Mouse (Mus musculus) neural tube, embryonic 15.5 days (tissue): ENCODE data around the gene Dnajc4. TPM values are rescaled to one million over a fixed set of nuclear protein-coding genes. Genes with fewer than 3 reads are reported as not detected.

Source experiments
- ATAC-seq: fragments of 200-750 bp; cut with Nextera tagmentation; 2 replicates; pipeline ENCODE4 v1.8.0; 2017; ENCODE audit warnings: mild to moderate bottlenecking, moderate TSS enrichment, moderate library complexity; ENCODE audit not compliant: low FRiP score
- H3K27ac ChIP-seq: fragments of 300-500 bp; sonication (generic); replicated peaks from 2 replicates; pipeline ENCODE4 v1.5.1; 2015; ENCODE audit warnings: mild to moderate bottlenecking, inconsistent platforms
- H3K27me3 ChIP-seq: fragments of 300-500 bp; sonication (generic); replicated peaks from 2 replicates; pipeline ENCODE4 v1.6.1; 2015; ENCODE audit warnings: inconsistent platforms
- H3K36me3 ChIP-seq: fragments of 300-500 bp; sonication (generic); 2 replicates; pipeline ENCODE4 v1.6.1; 2015; ENCODE audit warnings: inconsistent platforms
- H3K4me1 ChIP-seq: fragments of 300-500 bp; sonication (generic); 2 replicates; pipeline ENCODE4 v1.6.1; 2015; ENCODE audit warnings: inconsistent platforms
- H3K4me2 ChIP-seq: fragments of 300-500 bp; sonication (generic); 2 replicates; pipeline ENCODE4 v1.6.1; 2015; ENCODE audit warnings: inconsistent platforms, mild to moderate bottlenecking, moderate library complexity
- H3K4me3 ChIP-seq: fragments of 300-500 bp; sonication (generic); replicated peaks from 2 replicates; pipeline ENCODE4 v1.5.1; 2015; ENCODE audit warnings: mild to moderate bottlenecking, inconsistent platforms
- H3K9ac ChIP-seq: fragments of 300-500 bp; sonication (generic); replicated peaks from 2 replicates; pipeline ENCODE4 v1.6.1; 2015; ENCODE audit warnings: mild to moderate bottlenecking, inconsistent platforms
- H3K9me3 ChIP-seq: fragments of 300-500 bp; sonication (generic); replicated peaks from 2 replicates; pipeline ENCODE4 v1.6.1; 2016; ENCODE audit warnings: inconsistent platforms
- WGBS: fragments of 180-500 bp; shearing (Covaris S2); methylation state at CpG from one replicate; pipeline ENCODE4 v1.1.7; 2015; ENCODE audit warnings: mixed read lengths; 5-methylcytosine and 5-hydroxymethylcytosine counted together
- polyA plus RNA-seq: library from polyadenylated mRNA; unstranded; fragments of >200 nt; fragmentation: Nextera tagmentation; extraction: Ambion mirVana; gene quantifications from 2 replicates; pipeline ENCODE4 v1.2.1, GENCODE M21; 2015

Gene Dnajc4
- polyA plus RNA-seq, 1 experiment from 2014 or later: 28.1 TPM

DNA sequence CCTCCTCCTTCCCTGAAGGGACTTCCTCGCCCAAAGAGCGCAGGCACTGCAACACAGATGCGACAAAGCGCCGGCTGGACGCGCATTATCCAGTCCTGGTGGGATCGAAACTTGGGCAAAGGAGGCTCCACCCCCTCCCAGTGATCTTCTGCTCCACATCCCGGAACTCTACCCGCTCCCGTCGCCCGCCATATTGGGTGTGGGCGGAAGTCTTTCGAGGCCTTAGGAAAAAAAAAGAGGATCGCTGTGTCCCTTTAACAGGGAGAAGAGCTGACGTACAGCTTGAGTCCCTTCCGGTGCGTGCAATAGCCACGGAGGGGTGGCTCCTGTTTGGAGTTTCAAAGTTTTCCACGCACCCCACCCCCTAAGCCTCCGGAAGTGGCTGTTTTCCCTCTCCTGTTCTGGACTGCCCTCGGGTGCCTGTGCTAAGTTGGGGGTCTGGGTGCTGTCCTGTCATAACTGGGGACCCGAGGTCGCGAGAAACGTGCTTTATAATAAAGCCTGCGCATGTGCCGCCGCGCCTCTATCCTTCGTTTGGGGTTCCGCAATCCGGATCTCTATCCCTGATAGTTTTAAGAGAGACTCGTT, 40.9 kb downstream of the Dnajc4 start:
- H3K4me1 ChIP-seq: peaks cover 33% of the 10 kb centered on the region
- under 1% methylated on average over 35 of the region's 35 CpGs for WGBS
- no peaks in the 10 kb centered on the region for H3K27me3 ChIP-seq
- peak overlapping the region; percentile 58 for H3K9ac ChIP-seq
- peak overlapping the region; percentile 99 for H3K4me2 ChIP-seq
- H3K27ac ChIP-seq: peak overlapping the region; percentile 90
- H3K9me3 ChIP-seq: no peaks in the 10 kb centered on the region
- H3K4me3 ChIP-seq: peak overlapping the region; percentile 56
- H3K36me3 ChIP-seq: peaks cover 15% of the 10 kb centered on the region; the same call in 1 of the 2 replicates
- peak; percentile 88 for ATAC-seq

- Histone ChIP-seq H3K27ac (peak overlapping the region; percentile 90), H3K4me1 (peaks cover 33% of the 10 kb centered on the region), H3K27me3 (no peaks in the 10 kb centered on the region), H3K4me3 (peak overlapping the region; percentile 56), H3K4me2 (peak overlapping the region; percentile 99), H3K9ac (peak overlapping the region; percentile 58), H3K36me3 (peaks cover 18% of the 10 kb centered on the region; the same call in 1 of the 2 replicates), H3K9me3 (no peaks in the 10 kb centered on the region)
- under 1% methylated on average over 28 of the region's 28 CpGs for WGBS
- ATAC-seq: peak; percentile 70
Measured at GRCm38 (mm10) chr19:6950613-6951153, 41.7 kb downstream of the Dnajc4 start.

DNA sequence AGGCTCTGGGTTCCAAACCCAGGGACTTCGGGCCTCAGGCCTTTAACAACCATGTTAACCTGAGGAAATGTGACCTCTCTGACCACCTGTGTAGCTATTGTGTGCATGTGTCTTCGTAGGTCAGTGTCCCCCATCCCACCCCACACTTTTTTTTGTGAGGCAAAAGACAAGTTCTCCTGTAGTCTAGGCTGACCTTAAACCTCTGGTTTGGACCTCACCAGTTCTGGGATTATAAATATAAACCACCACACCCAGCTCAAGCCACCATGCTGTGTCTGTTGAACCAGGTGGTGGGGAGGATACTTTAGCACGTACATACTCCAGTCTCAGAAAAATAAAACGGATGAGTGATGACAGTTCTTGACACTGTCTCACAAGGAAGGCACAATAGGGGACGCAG, 42.4 kb downstream of the Dnajc4 start:
- Histone ChIP-seq H3K27ac (peak overlapping the region; percentile 90), H3K4me1 (peaks cover 33% of the 10 kb centered on the region), H3K36me3 (peaks cover 14% of the 10 kb centered on the region; the same call in 1 of the 2 replicates), H3K9me3 (no peaks in the 10 kb centered on the region), H3K4me2 (peak overlapping the region; percentile 99), H3K27me3 (no peaks in the 10 kb centered on the region), H3K9ac (peak overlapping the region; percentile 58), H3K4me3 (peak overlapping the region; percentile 56)
- 0 out of 2 replicates have a peak, but pooled peaks have one; percentile 0 for ATAC-seq
- 53% methylated on average over 5 of the region's 5 CpGs for WGBS

GRCm38 (mm10) chr19:6949532-6949931, 42.8 kb downstream of the Dnajc4 start:
- H3K27ac ChIP-seq: no peak overlapping the region
- H3K9ac ChIP-seq: no peak overlapping the region
- H3K4me2 ChIP-seq: peak overlapping the region; percentile 99
- ATAC-seq: no peak
- H3K4me1 ChIP-seq: peaks cover 33% of the 10 kb centered on the region
- peaks cover 11% of the 10 kb centered on the region; the same call in 1 of the 2 replicates for H3K36me3 ChIP-seq
- WGBS: 88% methylated on average over 5 of the region's 5 CpGs
- no peaks in the 10 kb centered on the region for H3K27me3 ChIP-seq
- no peak overlapping the region for H3K4me3 ChIP-seq
- no peaks in the 10 kb centered on the region for H3K9me3 ChIP-seq

DNA sequence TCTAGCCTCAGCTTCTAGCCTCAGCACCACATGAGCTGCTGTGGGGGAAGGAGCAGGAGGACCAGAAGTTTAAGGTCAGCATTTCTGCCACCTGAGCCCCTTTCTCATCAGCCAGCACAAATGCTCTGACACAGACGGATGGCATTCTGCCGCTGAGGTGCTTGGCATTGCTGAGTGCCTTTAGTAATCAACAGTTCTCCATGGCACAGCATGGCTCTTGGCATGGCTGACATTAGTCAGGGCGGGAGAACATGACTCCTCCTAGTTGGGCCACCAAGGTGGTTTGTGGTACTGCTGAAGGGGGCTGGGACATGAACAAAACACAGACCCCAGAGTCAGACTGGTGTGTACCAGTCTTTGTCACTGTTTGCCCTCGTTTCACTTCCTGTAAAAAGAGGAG, 44.2 kb downstream of the Dnajc4 start:
- Histone ChIP-seq H3K27ac (no peak overlapping the region), H3K9ac (no peak overlapping the region), H3K4me1 (peaks cover 38% of the 10 kb centered on the region), H3K4me3 (no peak overlapping the region), H3K36me3 (peaks cover 11% of the 10 kb centered on the region; the same call in 1 of the 2 replicates), H3K9me3 (no peaks in the 10 kb centered on the region), H3K27me3 (no peaks in the 10 kb centered on the region), H3K4me2 (no peak overlapping the region)
- 74% methylated on average over 4 of the region's 4 CpGs for WGBS
- ATAC-seq: no peak

DNA sequence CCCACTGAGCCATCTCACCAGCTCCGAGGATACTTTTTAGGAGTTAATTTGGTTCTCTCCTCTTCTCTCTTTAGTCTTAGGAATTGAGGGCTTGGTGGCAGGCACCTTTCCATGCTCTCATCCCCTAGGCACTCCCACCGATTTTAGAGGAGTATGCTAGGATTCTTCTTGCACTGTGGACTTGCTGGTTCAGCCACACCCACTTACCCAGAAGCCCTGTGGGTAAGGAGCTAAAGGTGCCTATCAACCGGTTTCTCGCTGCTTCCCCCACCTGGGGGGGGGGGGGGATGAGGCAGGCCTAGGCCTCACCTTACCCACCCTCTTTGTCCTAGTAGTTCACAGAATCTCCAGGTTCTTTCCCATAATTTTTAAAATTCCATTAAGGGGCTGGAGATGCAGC, 44.6 kb downstream of the Dnajc4 start:
- H3K36me3 ChIP-seq: peaks cover 11% of the 10 kb centered on the region; the same call in 1 of the 2 replicates
- no peaks in the 10 kb centered on the region for H3K9me3 ChIP-seq
- no peak overlapping the region for H3K4me2 ChIP-seq
- no peak overlapping the region for H3K27ac ChIP-seq
- H3K4me1 ChIP-seq: peaks cover 38% of the 10 kb centered on the region
- no peak overlapping the region for H3K4me3 ChIP-seq
- H3K9ac ChIP-seq: no peak overlapping the region
- H3K27me3 ChIP-seq: no peaks in the 10 kb centered on the region
- no peak for ATAC-seq
- 45% methylated on average over 4 of the region's 4 CpGs for WGBS

GRCm38 (mm10) chr19:6943709-6944108, 48.7 kb downstream of the Dnajc4 start:
- Histone ChIP-seq H3K27ac (no peak overlapping the region), H3K4me1 (peaks cover 43% of the 10 kb centered on the region), H3K9me3 (no peaks in the 10 kb centered on the region), H3K4me3 (no peak overlapping the region), H3K36me3 (peaks cover 11% of the 10 kb centered on the region; the same call in 1 of the 2 replicates), H3K4me2 (0 out of 2 replicates have a peak overlapping the region, but pooled peaks have one; percentile 5), H3K27me3 (no peaks in the 10 kb centered on the region), H3K9ac (no peak overlapping the region)
- WGBS: 91% methylated on average over 6 of the region's 6 CpGs
- ATAC-seq: no peak

GRCm38 (mm10) chr19:6942764-6943163, 49.6 kb downstream of the Dnajc4 start:
- peak overlapping the region; percentile 78 for H3K4me3 ChIP-seq
- ATAC-seq: no peak; the same call in 1 of the 2 replicates

GRCm38 (mm10) chr19:6942249-6942691, 50.1 kb downstream of the Dnajc4 start, which contains the start of gene Gpr137:
TSS of gene Gpr137 (minus strand) at chr19:6942480.
- under 1% methylated on average over 27 of the region's 27 CpGs for WGBS
- Histone ChIP-seq H3K9ac (peak within 1 kb of the TSS; percentile 97), H3K4me2 (peak within 1 kb of the TSS; percentile 99), H3K9me3 (no peaks in the 10 kb centered on the region), H3K4me3 (peak within 1 kb of the TSS; percentile 78), H3K27ac (peak within 1 kb of the TSS; percentile 96), H3K4me1 (peaks cover 56% of the 10 kb centered on the region), H3K27me3 (peaks cover 5% of the 10 kb centered on the region; the same call in 1 of the 2 replicates), H3K36me3 (peaks cover 17% of the 10 kb centered on the region; the same call in 1 of the 2 replicates)
- peak; percentile 87 for ATAC-seq

More at GRCm38 (mm10) chr19:6942764-6943163, 49.6 kb downstream of the Dnajc4 start:
- peak overlapping the region; percentile 96 for H3K27ac ChIP-seq
- H3K4me1 ChIP-seq: peaks cover 53% of the 10 kb centered on the region
- peaks cover 14% of the 10 kb centered on the region; the same call in 1 of the 2 replicates for H3K36me3 ChIP-seq
- peak overlapping the region; percentile 99 for H3K4me2 ChIP-seq
- H3K9ac ChIP-seq: peak overlapping the region; percentile 97
- 0 out of 2 replicates have a peak, but pooled peaks cover 1% of the 10 kb centered on the region for H3K27me3 ChIP-seq
- H3K9me3 ChIP-seq: no peaks in the 10 kb centered on the region
- 32% methylated on average over 5 of the region's 5 CpGs for WGBS

- peak within 1 kb of the TSS; percentile 97 for H3K9ac ChIP-seq
- peaks cover 10% of the 10 kb centered on the region; the same call in 1 of the 2 replicates for H3K27me3 ChIP-seq
- ATAC-seq: peak; percentile 87
- H3K4me1 ChIP-seq: peaks cover 56% of the 10 kb centered on the region
- H3K36me3 ChIP-seq: peaks cover 15% of the 10 kb centered on the region; the same call in 1 of the 2 replicates
- H3K4me2 ChIP-seq: peak within 1 kb of the TSS; percentile 99
- WGBS: under 1% methylated on average over 82 of the region's 83 CpGs
- H3K27ac ChIP-seq: peak within 1 kb of the TSS; percentile 96
- peak within 1 kb of the TSS; percentile 78 for H3K4me3 ChIP-seq
- H3K9me3 ChIP-seq: no peaks in the 10 kb centered on the region
Measured at GRCm38 (mm10) chr19:6941372-6942248, 50.8 kb downstream of the Dnajc4 start, which contains the start of gene Bad. TSS of gene Bad (plus strand) at chr19:6941861.
